Mouse (Mus musculus) liver, embryonic 14.5 days (tissue): ENCODE data around the gene Lsm11. TPM values are rescaled to one million over a fixed set of nuclear protein-coding genes. Genes with fewer than 3 reads are reported as not detected.

Source experiments
- ATAC-seq: fragments of 200-750 bp; cut with Nextera tagmentation; 2 replicates; pipeline ENCODE4 v1.8.0; 2017; ENCODE audit warnings: moderate number of reproducible peaks, mild to moderate bottlenecking, moderate library complexity; ENCODE audit not compliant: insufficient read depth
- DNase-seq, 3 experiments: peaks; one replicate each; pipeline ENCODE4 v3.0.0-alpha.2; 2012 to 2013; ENCODE audit warnings: low read depth in 3 of 3, low spot score in 3 of 3
- H3K27ac ChIP-seq: fragments of 300-500 bp; sonication (generic); 2 replicates; pipeline ENCODE4 v1.5.1; 2014; ENCODE audit warnings: moderate library complexity, mild to moderate bottlenecking, control low read depth, inconsistent platforms
- H3K27me3 ChIP-seq: fragments of 300-500 bp; sonication (generic); 2 replicates; pipeline ENCODE4 v1.6.1; 2014; ENCODE audit warnings: mild to moderate bottlenecking, low read length, moderate library complexity; ENCODE audit not compliant: control insufficient read depth, insufficient read depth
- H3K36me3 ChIP-seq: fragments of 300-500 bp; sonication (generic); replicated peaks from 2 replicates; pipeline ENCODE4 v1.6.1; 2014; ENCODE audit warnings: low read depth; ENCODE audit not compliant: control insufficient read depth, insufficient read depth
- H3K4me1 ChIP-seq, 2 experiments: fragments of 200-500 bp in 1 of 2; fragments of 300-500 bp in 1 of 2; sonication (generic) in 1 of 2; replicated peaks; 2 replicates each; pipeline ENCODE4 v1.6.1; 2012 to 2014; ENCODE audit warnings: antibody characterized with exemption in 1 of 2, inconsistent platforms in 1 of 2, low read length in 1 of 2; ENCODE audit not compliant: control insufficient read depth in 2 of 2, insufficient read depth in 2 of 2
- H3K4me2 ChIP-seq: fragments of 300-500 bp; sonication (generic); 2 replicates; pipeline ENCODE4 v1.6.1; 2014; ENCODE audit warnings: low read depth, mild to moderate bottlenecking, control low read depth, moderate library complexity
- H3K4me3 ChIP-seq, 2 experiments: fragments of 200-500 bp in 1 of 2; fragments of 300-500 bp in 1 of 2; sonication (generic) in 1 of 2; 2 replicates each; pipeline ENCODE4 v1.5.1; 2012 to 2014; ENCODE audit warnings: low read depth in 2 of 2, low read length in 2 of 2, mild to moderate bottlenecking in 2 of 2, control low read depth in 1 of 2, inconsistent platforms in 1 of 2, moderate library complexity in 1 of 2; ENCODE audit not compliant: insufficient read depth in 1 of 2
- H3K9ac ChIP-seq: fragments of 300-500 bp; sonication (generic); replicated peaks from 2 replicates; pipeline ENCODE4 v1.6.1; 2014; ENCODE audit warnings: mild to moderate bottlenecking, control low read depth, moderate library complexity
- H3K9me3 ChIP-seq: fragments of 300-500 bp; sonication (generic); 2 replicates; pipeline ENCODE4 v1.6.1; 2016; ENCODE audit warnings: low read length, mixed read lengths; ENCODE audit not compliant: control insufficient read depth
- CTCF ChIP-seq: IDR thresholded peaks from 2 replicates; pipeline ENCODE4 v1.5.1; 2016; ENCODE audit warnings: antibody characterized with exemption, low read depth, control low read depth
- EP300 ChIP-seq: IDR thresholded peaks from 2 replicates; pipeline ENCODE4 v1.6.1; 2016; ENCODE audit warnings: antibody characterized with exemption, low read depth
- WGBS: fragments of 180-500 bp; shearing (Covaris S2); extraction: QIAGEN DNeasy Blood & Tissue Kit; methylation state at CpG from one replicate; pipeline ENCODE4 v1.1.7; 2014; ENCODE audit not compliant: insufficient replicate concordance; 5-methylcytosine and 5-hydroxymethylcytosine counted together
- polyA plus RNA-seq, 2 experiments: library from polyadenylated mRNA; depleted of rRNA in 1 of 2; stranded (reverse) in 1 of 2; unstranded in 1 of 2; fragments of >200 nt; fragmentation: Nextera tagmentation in 1 of 2; extraction: Ambion mirVana in 1 of 2; gene quantifications; 2 replicates each; pipeline versions ENCODE4 v1.2.1 to v1.2.3; 2012 to 2014

Lsm11 gene
- polyA plus RNA-seq, 2 experiments: 2.5 to 3.4 TPM

DNA sequence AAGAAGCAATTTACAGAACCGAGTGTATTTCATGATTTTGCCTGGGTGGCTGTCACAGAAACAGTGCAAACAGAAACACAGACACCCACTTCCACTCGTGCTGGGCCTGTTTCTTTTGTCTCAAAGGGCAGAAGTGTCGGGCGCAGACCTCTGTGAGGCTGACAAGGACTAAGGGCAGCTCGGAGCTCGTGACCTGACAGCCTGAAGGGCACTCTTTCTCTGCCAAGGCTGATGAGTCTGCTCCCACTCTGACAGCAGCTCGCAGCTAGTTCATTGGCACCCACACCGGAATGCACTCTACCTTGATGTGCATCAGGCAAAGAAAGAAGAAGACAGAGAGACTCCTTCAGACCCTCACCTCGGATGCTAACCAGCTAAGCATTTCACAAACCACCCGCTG is 15.2 kb downstream of the Lsm11 start:
- TF ChIP-seq CTCF (no peak), EP300 (no peak)
- ATAC-seq (no peak), DNase-seq (no peak)
- no peaks in the 10 kb centered on the region for H3K4me1 ChIP-seq
- H3K9ac ChIP-seq: no peak overlapping the region
- H3K4me3 ChIP-seq: no peak overlapping the region
- no peaks in the 10 kb centered on the region for H3K27me3 ChIP-seq
- no peak overlapping the region for H3K27ac ChIP-seq
- H3K9me3 ChIP-seq: no peaks in the 10 kb centered on the region
- peaks cover 7% of the 10 kb centered on the region; the same call in 1 of the 2 replicates for H3K36me3 ChIP-seq
- no peak overlapping the region for H3K4me2 ChIP-seq
- WGBS: 69% methylated on average over 10 of the region's 10 CpGs

DNA sequence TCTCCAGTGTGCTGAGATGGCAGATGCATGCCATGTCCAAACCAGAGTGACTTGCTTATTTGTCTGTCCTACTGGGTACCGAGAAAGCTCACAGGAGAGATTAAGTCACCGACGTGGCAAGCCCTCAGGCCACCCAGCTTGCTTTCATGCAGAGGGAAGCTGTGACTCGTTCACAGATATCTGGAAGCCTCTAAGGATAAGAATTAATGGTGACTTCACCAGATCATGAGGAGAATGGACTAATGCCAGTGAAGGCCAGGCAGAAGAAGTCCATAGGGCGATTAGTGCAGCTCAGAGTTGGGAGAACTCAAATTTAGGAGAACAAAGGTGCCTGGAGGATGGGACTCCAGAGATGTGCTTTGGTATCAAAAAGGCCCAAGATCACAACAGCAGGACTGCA is 17.3 kb downstream of the Lsm11 start:
- Histone ChIP-seq H3K27me3 (no peaks in the 10 kb centered on the region), H3K36me3 (no peaks in the 10 kb centered on the region), H3K4me3 (no peak overlapping the region), H3K4me1 (peaks cover 0 to 4% of the 10 kb centered on the region in 2 experiments; a peak in 1 of 4 replicates), H3K4me2 (no peak overlapping the region), H3K9me3 (no peaks in the 10 kb centered on the region), H3K27ac (no peak overlapping the region), H3K9ac (no peak overlapping the region)
- DNase-seq (no peak), ATAC-seq (no peak)
- WGBS: 54% methylated on average over 5 of the region's 5 CpGs
- no peak for TF ChIP-seq EP300
- no peak for TF ChIP-seq CTCF

DNA sequence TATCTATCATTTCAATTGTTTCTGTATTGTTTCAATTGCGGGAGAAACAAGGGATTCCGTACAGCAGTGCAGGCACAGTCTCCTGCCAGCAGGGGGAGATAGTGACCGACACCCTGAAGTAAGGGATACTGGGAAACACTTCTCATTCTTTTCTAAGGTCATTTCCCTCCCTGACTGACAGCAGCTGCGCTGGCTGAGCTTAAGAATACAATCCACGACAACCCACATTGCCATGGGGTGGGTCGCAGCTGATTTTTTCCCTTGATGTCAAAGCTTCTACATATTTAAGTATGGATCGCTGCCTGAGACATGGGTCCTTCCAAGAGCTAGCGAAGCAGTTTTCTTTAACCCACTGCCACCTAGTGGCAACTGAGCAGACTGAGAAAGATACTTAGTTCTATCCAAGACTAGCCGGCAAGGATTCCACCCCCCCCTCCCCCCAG is 18.1 kb downstream of the Lsm11 start:
- TF ChIP-seq EP300: no peak
- peak; percentile 94 for TF ChIP-seq CTCF
- Histone ChIP-seq H3K36me3 (no peaks in the 10 kb centered on the region), H3K4me3 (peak overlapping the region; percentile 51 to 86), H3K9me3 (no peaks in the 10 kb centered on the region), H3K9ac (peak overlapping the region; percentile 59), H3K27me3 (no peaks in the 10 kb centered on the region), H3K4me1 (peaks cover 0 to 4% of the 10 kb centered on the region in 2 experiments; a peak in 1 of 4 replicates), H3K4me2 (peak overlapping the region; percentile 70), H3K27ac (no peak overlapping the region)
- 0% methylated on average over 9 of the region's 9 CpGs for WGBS
- ATAC-seq (peak; percentile 84), DNase-seq (peak; percentile 58 to 70 (median 59))

DNA sequence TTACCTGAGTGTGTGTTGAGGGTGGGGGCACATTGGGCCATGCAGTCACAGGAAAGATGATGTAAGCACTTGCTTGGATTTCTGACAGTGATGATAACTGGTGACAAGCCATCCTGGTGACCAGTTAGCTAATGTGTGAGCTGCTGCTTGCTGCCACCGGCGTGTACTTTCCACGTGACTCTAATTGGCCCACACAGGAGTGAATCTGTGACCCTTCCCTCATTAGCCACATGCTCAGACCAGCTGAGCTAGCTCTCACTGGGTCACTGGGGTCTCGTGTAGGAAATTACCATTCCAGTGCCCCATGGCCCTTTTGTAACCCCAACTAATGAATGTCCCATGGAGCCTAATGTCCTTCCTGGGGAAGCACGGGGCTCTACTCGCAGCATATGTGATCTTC is 19.3 kb downstream of the Lsm11 start:
- H3K27me3 ChIP-seq: no peaks in the 10 kb centered on the region

DNA sequence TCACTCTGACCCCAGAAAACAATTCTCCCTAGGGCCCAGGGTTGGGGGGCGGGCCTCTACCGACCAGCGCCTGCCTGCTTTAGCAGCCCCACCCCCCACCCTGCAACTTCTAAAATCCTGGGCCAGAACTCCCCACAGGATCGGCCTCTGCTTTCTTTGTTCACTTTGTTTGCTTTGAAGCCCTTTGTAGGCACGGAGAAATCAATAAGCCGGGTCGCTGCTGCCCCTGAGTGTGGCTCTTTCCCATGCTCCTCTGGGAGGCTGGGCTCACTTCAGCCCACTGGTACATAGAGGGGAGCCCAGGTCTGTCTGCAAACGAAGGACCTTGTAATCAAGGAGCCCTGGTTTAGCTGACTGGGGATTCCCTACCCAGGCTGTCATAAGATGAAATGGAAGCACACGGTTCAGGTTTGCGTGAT is 23.2 kb downstream of the Lsm11 start:
- Histone ChIP-seq H3K9ac (no peak overlapping the region), H3K27ac (no peak overlapping the region), H3K36me3 (no peaks in the 10 kb centered on the region), H3K4me2 (no peak overlapping the region), H3K4me1 (peaks cover 0 to 4% of the 10 kb centered on the region in 2 experiments; a peak in 1 of 4 replicates), H3K9me3 (no peaks in the 10 kb centered on the region), H3K4me3 (no peak overlapping the region), H3K27me3 (no peaks in the 10 kb centered on the region)
- no peak for TF ChIP-seq CTCF
- TF ChIP-seq EP300: no peak
- 35% methylated on average over 10 of the region's 10 CpGs for whole genome bisulfite sequencing
- peak; percentile 39; the same call in 1 of the 2 replicates for ATAC-seq
- DNase-seq: no peak

More for the DNA sequence above, 19.3 kb downstream of the Lsm11 start:
- no peak overlapping the region for H3K4me3 ChIP-seq
- H3K9me3 ChIP-seq: no peaks in the 10 kb centered on the region
- H3K27ac ChIP-seq: no peak overlapping the region
- no peaks in the 10 kb centered on the region for H3K36me3 ChIP-seq
- no peak overlapping the region for H3K4me2 ChIP-seq
- TF ChIP-seq EP300 (no peak), CTCF (no peak)
- no peak for DNase-seq
- no peak for ATAC-seq
- H3K9ac ChIP-seq: no peak overlapping the region
- peaks cover 0 to 4% of the 10 kb centered on the region in 2 experiments; a peak in 1 of 4 replicates for H3K4me1 ChIP-seq
- 58% methylated on average over 6 of the region's 6 CpGs for WGBS
